Mouse (Mus musculus): ENCODE data around the gene Fhod1.

Fhod1 gene

DNA sequence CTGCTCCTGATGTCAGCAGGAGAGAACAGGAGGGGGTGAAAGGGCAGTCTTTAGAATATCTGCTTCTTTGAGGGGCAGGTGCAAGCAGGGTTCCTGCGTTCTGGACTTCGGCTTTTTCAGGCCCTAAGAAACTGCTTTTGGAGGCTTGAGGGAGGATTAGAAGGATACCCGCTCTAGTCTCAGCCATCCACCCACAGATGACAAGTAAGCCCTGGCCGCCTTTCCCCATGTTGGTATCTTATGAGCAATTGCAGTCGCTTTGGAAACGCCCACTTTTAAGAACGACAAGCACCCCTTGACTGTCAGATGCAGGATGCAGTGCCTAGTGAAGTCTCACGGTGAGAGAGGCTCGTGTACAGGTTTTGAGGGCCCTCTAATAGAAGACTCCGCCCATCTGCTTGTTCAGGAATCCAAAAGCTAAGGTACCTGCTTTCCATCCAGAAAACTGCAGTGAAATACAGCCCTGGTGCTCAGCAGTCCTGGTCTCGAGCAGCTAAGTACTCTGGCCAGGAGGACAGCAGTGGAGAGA is 29.0 kb downstream of the Fhod1 start:
- no peak for DNase-seq (ENCODE audit: low read depth, low spot score)

DNA sequence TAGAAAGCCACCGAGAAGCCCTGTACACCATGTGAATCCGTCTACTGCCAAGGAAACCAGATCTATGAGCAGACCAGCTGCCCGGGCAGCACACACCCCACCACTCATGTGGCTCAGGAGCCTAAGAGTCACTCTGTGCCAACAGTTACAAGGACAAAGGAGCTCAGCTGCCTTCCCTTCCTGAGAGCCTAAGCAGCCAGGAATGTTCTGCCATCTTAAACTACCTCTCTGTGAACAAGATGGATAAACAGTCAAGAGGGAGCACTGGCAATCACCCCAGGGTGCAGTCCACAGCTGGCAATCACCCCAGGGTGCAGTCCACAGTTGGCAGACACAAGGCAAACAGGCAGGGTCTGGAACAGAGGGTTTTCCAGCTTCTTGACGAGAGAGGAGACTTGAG is 29.8 kb downstream of the Fhod1 start:
- DNase-seq (ENCODE audit: low read depth, low spot score) = no peak

DNA sequence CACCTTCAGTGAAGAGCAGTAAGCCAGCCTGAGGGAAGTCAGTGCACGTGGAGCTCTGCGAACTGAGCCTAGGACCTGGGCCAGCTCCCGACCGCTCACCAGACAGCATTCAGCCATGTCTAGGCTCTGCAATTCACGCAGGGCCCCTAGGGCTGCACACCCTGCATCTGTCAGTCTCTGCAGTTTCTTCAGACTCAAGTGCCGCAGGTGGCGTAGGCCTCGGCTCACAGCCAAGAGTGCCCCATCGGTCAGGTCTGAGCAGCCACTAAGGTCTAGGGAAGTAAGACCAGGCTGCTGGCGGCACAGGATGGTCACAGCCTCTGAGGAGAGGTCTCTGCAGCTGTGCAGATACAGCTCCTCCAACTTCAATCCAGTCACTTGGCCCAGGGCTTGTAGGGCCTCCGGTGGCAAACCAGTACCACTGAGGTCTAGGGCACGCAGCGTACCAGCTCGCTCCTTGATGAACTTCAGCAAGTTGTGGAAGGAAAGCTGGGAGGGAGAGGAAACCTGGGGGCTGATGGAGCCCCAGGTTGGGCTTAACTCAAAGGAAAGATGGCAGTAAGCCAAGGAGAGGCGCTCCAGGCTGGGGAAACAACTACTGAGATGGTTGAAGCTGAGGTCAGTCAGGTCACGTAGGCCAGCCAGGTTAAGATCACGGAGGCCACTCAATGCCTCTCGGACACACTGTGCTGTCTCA is 32.5 kb downstream of the Fhod1 start:
- DNase-seq (ENCODE audit: low read depth, low spot score) = no peak

DNA sequence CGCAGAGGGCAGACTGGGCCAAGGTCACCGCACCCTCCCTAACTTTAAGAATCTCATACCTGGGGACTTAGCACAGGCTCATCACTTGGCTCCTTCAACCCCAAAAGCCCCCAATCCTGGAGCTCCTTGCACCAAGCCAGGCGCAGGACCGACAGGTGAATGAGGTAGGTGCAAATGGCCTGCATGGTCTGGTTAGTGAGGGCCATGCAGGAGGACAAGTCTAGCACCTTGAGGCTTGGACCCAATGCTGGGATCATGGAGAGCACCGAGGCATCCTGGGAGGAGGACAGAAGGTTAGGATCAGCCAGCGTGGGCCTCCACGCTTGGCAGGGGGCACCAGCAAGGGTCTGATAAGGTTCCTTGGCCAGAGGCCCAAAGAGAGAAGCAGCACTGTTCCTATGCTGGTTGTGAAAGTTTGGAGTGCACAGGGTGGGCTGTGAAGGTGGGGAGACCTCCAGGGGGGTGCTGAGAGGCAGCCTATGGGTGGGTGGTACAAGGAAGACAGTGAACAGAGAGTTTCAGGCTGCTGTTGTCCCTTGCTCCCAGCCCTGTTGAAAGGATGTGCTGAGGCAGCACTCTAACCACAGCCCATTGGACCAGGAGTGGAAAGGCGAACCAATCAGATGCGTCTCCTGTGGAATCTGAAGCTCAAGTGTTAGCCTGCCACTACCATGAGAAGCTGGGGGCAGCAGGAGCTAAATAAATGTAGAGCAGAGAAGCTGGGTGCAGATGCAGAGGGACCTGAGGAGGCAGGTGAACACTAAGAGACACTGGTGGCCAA is 33.9 kb downstream of the Fhod1 start:
- no peak for DNase-seq (ENCODE audit: low read depth, low spot score)

DNA sequence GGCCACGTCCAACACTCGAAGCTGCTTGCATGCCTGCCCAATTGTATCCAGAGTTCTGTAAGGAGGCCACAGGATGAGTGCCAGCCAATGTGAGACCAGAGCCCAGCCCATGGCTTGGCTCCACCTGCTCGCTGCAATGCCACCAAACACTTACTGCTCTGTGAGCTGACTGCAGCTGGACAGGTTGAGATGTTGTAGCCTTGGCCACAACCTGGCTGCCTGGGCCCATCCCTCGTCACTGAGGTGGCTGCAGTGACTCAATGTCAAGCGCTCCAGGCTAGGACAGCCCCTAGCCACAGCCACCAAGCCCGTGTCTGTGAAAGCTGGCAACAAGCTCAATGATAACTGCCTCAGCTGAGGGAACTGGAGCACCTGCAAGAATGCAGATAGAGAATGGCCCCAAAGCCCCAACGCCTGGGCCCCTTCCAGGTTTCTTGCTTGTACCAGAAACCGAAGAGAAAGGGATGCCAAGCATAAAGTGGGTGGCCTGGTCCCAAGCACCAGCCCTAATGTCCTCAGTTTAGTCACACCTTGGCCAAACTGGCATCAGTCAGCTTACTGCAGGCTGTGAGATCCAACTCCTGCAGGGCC is 34.8 kb downstream of the Fhod1 start:
- DNase-seq (ENCODE audit: low read depth, low spot score) = no peak

DNA sequence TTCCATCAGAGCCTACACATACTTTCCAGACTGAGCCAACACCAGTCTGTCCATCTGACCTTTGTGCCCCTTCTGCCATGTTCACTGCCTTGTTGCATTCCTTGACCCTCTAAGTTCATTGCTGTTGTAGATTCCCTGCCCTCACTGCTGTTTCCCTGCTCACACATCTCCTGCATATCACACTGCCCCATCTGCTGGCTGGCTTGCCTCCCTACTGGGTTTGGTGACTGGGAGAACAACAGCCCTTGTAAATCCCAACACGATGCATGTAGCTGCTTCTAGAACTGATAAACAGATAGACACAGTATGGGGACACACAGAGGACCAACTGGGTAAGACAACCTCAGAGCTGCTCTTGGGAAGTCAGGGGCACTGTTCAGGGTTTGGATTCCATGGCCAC is 36.0 kb downstream of the Fhod1 start:
- DNase-seq (ENCODE audit: low read depth, low spot score) = no peak

DNA sequence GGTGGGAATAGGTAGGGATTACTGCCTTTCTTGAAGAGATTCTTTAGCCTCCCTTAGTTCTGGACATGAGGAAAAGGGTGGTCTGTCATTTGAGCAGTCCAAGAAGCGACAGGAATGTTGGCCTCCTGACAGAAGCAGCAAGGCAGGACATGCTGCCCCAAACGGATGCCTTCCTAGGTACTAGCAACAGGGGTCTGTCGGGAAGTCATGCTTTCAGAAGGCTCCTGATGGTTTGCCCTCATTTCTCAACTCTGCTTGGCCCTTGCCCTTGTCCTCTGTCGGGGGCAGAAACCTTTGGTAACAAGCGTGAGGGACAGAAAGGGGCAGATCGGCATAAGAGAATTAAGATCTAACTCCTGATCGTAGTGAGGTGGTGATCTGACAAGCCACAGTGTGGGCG is 37.6 kb downstream of the Fhod1 start:
- no peak for DNase-seq (ENCODE audit: low read depth, low spot score)

DNA sequence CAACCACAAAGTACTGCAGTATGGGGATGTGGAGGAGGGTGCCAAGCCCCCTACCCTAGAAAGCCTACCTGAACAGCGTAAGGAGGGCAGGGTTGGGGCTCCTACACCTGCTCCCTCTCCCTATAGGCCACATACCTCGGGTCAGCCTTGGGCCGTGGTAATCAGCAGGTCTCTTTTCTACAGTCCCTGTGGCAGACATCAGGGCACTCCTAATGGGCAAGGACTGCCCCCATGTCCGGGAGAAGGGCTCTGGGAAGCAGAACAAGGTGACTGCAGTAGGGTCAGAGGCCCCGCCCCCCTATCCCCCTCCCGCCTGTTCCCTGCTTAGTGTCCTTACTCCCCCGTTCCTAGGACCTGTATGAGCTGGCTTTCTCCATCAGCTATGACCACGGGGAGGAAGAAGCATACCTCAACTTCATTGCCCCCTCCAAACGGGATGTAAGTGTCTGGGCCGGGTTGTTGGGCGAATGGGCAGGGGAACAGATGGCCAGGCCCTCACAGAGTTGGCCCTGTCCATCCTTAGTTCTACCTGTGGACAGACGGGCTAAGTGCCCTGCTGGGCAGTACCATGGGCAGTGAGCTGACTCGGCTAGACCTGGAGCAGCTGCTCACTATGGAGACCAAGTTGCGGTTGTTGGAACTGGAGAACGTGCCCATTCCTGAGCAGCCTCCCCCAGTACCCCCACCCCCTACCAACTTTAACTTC is 38.5 kb downstream of the Fhod1 start:
- DNase-seq (ENCODE audit: low read depth, low spot score) = no peak

DNA sequence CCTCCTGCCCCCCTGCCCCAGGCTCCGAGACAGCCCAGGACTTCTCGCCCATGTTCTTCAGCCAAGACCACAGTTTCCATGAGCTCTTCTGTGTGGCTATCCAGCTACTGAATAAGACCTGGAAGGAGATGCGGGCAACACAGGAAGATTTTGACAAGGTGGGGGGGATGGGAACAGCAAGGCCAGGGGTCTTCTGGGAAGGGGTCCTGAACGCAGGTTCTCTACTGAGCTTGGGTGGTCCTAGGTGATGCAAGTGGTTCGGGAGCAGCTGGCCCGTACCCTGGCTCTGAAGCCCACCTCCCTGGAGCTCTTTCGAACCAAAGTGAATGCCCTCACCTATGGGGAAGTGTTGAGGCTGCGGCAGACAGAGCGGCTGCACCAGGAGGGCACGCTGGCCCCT is 39.3 kb downstream of the Fhod1 start:
- no peak for DNase-seq (ENCODE audit: low read depth, low spot score)

DNA sequence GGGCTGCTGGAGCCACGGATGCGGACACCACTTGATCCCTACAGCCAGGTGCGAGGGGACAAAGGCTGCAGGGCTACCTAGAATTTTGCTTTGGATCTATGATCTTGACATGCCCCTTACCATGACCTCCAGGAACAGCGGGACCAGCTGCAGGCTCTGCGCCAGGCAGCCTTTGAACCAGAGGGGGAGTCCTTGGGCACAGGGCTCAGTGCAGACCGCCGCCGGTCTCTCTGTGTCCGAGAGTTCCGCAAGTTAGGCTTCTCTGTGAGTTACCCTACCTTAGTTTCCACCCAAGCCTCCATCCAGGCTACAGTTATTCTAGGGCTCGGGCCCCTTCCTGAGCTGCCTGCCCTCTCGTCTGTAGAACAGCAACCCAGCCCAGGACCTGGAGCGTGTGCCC is 40.1 kb downstream of the Fhod1 start:
- no peak for DNase-seq (ENCODE audit: low read depth, low spot score)

DNA sequence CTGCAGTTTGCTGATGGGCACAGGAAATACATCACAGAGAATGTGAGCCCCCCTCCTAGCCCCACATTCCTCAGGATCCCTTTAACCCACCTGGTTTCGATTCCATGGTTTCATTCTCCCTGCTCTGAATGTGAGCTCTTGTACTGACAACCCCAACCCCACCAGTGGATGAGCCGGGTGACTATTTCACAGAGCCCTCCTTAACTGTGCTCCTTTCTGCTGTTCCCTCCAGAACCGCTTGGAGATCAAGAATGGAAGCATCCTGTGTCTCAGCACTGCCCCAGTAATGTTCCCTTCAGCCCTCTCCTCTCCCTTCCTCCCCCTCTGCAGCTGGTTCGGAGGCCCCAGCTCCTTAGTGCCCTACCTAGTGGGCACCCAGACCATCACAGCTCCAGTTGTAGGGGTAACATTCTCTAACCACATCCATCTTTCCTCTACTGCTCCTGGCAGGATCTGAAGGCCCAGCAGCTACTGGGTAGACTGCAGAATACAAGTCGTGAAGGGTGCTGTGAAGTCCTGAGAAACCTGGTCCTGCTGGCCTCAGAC is 41.5 kb downstream of the Fhod1 start:
- no peak for DNase-seq (ENCODE audit: low read depth, low spot score)

DNA sequence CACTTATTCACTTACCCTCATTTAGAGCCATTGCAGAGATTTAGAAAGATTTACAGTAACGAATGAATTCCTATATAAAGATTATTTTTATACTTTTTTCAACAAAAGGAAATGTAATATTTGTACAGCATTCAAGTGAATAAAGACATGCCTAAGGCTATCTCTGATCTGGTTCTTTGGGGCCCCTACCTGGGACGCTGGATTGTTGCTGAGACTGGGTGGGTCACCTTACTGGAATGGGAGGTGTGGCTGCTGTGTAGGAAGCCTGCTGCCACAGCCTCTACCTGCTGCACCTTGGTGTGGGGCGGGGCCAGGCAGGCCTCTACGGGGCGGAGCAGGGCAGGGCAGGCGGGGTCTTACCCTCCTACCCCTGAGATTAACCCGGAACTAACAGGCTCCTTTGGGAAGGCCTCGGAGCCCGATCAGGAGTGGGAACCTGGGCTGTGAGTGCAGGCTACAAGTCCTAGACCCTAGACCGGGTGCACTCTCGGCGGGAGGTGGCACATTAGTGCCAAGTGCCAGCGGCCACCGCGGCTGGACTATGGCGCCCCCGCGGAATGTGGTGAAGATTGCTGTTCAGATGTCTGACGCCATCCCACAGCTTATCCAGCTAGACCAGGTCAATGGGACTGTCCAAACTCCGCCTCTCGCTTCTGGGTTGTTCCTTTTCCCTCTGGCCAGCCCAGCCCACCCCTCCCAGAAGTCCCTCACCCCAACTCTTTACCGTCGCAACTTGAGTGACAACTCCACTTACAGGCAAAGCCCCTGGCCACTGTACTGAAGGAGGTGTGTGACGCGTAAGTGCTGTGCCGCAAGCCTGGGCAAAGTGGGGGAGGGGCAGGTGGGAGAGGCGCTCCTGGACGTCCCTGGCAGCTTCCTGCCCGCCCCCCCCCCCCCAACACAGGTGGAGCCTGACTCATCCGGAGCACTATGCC is 42.3 kb downstream of the Fhod1 start, which contains the start of gene Elmo3:
Gene Elmo3 (plus strand): TSS at position 391 of the 935 bp plus-strand sequence.
- no peak for DNase-seq (ENCODE audit: low read depth, low spot score)

DNA sequence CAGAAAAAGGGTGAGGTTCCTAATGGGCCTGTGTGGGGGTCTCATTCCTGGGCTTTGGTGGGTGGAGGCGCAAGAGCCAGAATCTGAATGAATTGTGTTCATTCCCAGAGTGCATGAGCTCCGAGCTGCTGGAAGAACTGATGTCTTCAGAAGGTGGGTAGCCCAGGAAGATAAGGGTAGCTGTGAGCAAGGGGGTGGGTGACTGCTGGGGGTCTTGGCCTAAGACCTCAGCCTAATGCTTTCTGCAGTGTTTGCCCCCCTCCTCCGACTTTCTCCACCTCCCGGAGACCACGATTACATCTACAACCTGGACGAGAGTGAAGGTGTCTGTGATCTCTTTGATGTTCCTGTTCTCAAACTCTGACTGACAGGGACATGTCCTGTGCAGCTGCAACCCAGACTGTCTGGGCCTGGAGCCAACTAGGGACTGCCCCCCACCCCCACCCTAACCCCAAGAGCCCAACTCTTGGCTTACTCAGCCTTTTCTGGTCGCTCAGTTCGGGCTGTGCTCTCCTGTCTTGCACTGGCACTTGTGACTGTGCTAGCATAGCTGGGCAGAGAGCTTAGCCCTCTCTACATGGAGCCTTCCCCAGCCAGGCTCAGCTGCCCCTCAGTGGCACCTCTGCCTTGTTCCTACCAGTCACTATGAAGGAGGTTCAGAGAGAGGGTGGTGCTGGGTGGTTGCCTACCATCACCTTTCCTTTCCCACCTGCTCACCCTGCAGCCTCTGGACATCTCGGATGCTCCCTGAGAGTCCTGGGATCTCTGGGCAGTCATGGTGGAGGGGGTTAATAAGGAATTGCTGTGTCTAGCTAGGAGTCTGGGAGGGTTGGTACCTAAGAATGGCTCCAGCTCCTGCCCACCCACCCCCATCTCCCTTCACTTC is 43.2 kb downstream of the Fhod1 start:
- DNase-seq (ENCODE audit: low read depth, low spot score) = no peak

DNA sequence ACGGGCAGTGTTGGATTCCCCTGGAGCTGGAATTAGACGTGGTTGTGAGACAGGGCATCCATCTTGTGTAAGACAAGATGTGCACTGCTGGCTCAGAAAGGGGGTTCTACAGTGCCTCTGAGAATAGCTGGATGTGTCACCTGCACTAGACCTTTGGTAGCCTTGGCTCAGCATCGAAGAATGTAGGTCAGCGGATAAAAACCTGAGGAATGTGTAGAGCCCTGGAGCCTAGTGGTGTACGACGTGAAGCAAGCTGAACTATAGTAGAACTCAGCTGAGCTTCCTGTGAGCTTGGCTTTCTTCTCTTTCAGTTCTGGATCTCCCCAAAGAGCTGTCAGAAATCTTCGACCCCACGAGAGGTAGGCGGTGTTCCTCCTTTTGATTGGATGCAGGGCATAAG is 43.9 kb downstream of the Fhod1 start:
- no peak for DNase-seq (ENCODE audit: low read depth, low spot score)

DNA sequence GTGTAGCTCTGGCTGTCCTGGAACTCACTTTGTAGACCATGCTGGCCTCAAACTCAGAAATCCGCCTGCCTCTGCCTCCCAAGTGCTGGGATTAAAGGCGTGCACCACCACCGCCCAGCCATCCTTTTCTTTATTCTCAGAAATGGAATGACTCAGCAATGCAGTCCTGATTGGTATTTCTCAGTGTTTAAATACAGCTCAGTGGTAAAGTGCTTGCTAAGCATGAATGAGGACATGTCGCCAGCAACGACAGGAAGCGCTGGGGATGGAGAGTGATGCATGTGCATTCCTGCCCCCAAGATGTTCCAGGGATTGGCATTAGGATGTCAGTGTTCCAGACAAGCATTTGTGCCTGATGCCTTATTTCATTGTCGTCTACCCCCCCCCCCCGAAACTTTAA is 44.4 kb downstream of the Fhod1 start:
- DNase-seq (ENCODE audit: low read depth, low spot score) = no peak

DNA sequence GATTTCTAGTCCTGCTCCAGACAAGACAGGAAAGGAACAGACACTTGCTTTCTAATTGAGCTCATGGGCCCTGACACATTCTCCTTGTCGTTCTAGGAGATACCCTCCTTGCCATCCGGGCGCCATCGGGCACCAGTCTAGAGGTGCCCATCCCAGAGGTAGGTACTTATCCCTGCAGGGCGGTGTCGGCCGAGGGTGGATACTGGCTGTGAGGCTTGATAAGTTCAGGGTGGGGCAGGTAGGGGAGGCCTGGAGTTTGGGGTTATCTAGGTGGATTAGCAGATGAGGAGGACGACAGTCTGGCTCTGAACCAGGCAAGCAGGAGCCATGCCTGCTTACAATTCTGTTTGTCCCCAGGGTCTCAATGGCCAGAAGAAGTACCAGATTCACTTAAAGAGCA is 47.8 kb downstream of the Fhod1 start:
- DNase-seq (ENCODE audit: low read depth, low spot score) = no peak

DNA sequence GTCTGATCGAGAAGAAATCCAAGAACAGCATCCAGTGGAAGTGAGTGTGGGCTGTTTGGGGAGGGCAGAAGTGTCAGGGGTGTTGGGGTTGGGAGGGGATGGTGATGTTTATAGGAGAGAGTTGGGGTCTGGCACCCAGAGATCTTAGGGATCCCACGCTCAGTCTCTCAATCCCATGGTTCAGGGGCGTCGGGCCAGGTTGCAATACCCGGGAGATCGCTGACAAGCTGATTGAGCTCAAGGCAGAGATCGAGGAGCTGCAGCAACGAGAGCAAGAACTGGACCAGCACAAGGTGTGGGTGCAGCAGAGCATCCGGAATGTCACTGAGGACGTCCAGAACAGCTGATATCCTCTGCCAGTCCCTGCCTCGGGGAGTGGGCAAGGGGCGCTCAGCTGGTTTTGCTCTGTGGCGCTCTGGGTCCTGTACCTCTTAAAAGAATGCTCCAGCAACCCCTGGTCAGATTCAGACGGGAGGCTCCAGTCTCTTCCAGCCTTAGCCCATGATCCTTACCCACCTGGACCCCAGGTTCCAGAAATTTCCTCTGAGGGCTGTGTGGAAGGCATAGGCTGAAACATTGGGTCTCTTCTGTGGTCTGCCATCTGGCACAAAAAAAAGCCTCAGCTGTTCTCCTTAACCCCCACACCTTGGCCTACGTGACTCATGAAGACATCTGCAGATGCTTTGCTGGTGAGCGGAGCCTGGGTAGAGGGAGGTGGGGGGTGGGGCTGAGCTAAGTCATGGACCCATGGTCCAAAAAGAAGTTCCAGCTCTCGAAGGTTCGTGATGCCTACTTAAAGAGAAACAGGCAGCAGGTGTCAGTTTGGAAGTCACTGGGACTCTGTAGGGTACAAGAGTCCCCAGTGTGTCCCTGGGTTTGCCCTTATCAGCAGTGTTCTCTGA is 49.2 kb downstream of the Fhod1 start:
- DNase-seq (ENCODE audit: low read depth, low spot score) = no peak

DNA sequence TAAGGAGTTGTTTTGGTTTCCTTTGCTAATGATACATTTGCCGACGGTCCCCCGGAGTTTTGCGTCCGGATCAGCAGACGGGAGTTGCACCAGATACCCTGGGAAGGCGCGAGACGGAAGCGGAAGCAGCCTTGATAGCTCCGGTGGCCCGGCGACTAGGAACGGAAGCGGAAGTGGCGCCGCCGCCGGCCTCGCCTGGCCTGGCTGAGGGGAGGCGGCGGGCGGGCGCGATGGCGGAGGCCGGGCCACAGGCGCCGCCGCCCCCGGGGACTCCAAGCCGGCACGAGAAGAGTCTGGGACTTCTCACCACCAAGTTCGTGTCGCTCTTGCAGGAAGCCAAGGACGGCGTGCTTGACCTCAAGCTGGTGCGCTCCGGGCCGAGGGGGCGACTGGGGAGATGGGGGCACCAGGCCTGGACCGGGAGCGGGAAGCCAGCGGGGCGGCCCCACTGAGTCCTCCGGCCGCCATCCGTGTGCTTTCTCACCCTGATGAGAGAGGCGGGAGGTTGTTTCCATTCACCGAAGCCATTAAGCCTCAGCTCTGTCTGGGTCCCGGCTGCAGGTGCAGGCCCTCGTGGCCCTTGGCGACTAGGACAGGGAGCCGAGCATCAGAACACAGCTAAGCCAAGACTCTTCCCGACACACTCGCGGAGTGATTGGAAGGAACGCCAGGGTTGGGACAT is 50.1 kb downstream of the Fhod1 start, which contains the start of gene E2f4:
Gene E2f4 (plus strand): TSS at position 153 of the 682 bp plus-strand sequence.
- peak; percentile 74 for DNase-seq (ENCODE audit: low read depth, low spot score)
